Mouse (Mus musculus): ENCODE data around the gene Casp2. TPM values are rescaled to one million over a fixed set of nuclear protein-coding genes. Genes with fewer than 3 reads are reported as not detected.

Gene Casp2
- total RNA-seq, 2 experiments from 2014 or later: 16.5 to 17.4 TPM

DNA sequence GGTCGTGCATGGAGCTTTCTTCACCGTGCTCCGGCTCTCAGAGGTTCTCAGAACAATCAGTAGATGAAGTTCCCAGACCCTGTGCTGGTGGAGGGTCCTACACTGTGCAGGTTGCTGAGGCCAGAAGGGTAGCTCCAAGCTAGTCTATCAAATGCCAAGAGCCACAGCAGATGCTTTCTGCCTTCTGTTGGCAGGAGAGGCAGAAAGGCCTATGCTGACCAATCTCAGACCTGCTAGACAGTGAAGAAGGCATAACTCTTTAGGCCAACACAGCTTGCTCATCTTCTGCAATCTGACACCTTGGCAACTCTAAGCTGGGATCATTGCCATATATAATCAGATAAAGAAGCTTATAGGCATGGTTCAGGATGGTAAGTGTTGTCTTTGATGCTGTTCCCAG is 65.4 kb downstream of the Casp2 start:
- intact Hi-C loops (cut with DNase I): loop anchor here (10.0 kb wide), 1 partner anchor 55 kb away; no protein-coding TSS in a partner anchor
- no peak for DNase-seq

DNA sequence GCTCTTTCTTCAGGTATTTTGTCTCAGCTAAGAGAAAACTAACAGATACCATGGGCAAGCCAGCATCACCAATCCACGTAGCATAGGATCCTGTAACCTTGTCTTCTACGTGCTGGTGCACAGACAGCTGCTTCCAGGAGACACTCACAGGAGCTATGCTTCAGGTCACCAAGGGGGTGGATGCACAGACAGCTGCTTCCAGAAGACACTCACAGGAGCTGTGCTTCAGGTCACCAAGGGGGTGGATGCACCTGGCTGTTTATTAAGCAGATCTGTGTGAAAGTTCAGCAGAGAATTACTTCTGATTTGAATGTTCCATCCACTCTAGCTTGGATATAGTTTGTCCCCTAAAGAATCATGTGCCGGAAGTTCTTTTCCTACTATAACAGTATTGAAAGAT is 66.2 kb downstream of the Casp2 start:
- no peak for DNase-seq
- intact Hi-C loops (cut with DNase I): loop anchor here (10.0 kb wide), 1 partner anchor 54 kb away; no protein-coding TSS in a partner anchor

Other genes starting within 250 kb of the Casp2 start
- gene Sva, start 226.6 kb upstream of the Casp2 start, total RNA-seq (2021): not detected
- not detected for gene Tas2r139, start 124.0 kb upstream of the Casp2 start, total RNA-seq (2021)
- not detected for gene Tas2r144, start 49.7 kb upstream of the Casp2 start, total RNA-seq (2021)
- 10 to 100 TPM; 47.1 to 50.2 TPM for gene Gstk1, start 19.1 kb upstream of the Casp2 start, total RNA-seq (2021)
- not detected for gene Tmem139, start 3.0 kb upstream of the Casp2 start, total RNA-seq (2021)
- 1 to 10 TPM; 1.4 to 3.7 TPM for gene Clcn1, start 21.7 kb downstream of the Casp2 start, total RNA-seq (2021)
- 1 to 10 TPM; 1.1 to 1.2 TPM for gene Fam131b, start 59.7 kb downstream of the Casp2 start, total RNA-seq (2021)
- 10 to 100 TPM; 78.9 to 88.6 TPM for gene Zyx, start 84.6 kb downstream of the Casp2 start, total RNA-seq (2021)
- gene Epha1, start 108.3 kb downstream of the Casp2 start, total RNA-seq (2021): under 1 TPM; 0.51 to 0.67 TPM
- gene Tas2r143, start 135.3 kb downstream of the Casp2 start, total RNA-seq (2021): not detected
- gene Tas2r135, start 140.4 kb downstream of the Casp2 start, total RNA-seq (2021): under 1 TPM in 1 of 2 experiments, not detected in 1; 0.39 TPM
- gene Tas2r126, start 169.6 kb downstream of the Casp2 start, total RNA-seq (2021): not detected
- not detected for gene Olfr458, start 200.2 kb downstream of the Casp2 start, total RNA-seq (2021)
- gene Olfr457, start 211.3 kb downstream of the Casp2 start, total RNA-seq (2021): not detected
- not detected for gene Olfr456, start 222.2 kb downstream of the Casp2 start, total RNA-seq (2021)

Data from heart, postnatal 14 days (tissue).